18 mouse cellular contexts compared by ENCODE assay signal in the genomic region with DNA sequence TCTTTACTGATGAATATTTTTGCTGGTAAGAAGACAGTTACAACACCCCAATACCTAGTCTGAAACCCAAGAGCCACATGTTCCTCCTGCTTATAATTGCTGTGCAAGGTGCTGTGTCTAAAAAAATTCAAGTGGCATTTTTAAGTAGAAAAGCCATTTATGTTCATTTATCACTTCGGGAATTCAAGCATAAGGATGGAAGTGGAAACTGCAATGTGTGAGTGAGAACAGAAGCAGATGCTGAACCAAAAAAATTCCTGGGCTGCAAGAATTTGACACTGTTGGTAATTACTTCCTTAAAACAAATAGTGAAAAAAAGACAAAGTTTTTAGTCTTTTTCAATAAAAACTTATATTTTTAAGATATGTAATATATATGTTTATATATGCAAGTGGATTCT.
"Had no signal": no experiment of that assay in that cellular context is flagged by ENCODE, and none has a peak within 500 bp of the region (broad histone marks: within the 10 kb centered on the region; RNA-seq: fewer than 3 reads in every experiment).

No protein-coding gene starts in this region.

- H3K27ac ChIP-seq: kidney, postnatal 0 days; layer of hippocampus, adult 2 months; limb, embryonic 15.5 days; liver, embryonic 12.5 days; midbrain, embryonic 10.5 days; neural tube, embryonic 12.5 days had no signal

- H3K4me2 ChIP-seq: limb, embryonic 15.5 days; liver, embryonic 12.5 days; lung, embryonic 14.5 days; neural tube, embryonic 12.5 days had no signal

- H3K4me1 ChIP-seq: limb, embryonic 15.5 days; liver, embryonic 12.5 days; midbrain, embryonic 10.5 days; neural tube, embryonic 12.5 days had no signal

- H3K27me3 ChIP-seq: limb, embryonic 15.5 days; liver, embryonic 12.5 days; neural tube, embryonic 12.5 days had no signal

- ATAC-seq: liver, embryonic 12.5 days had no signal

- H3K9me3 ChIP-seq: limb, embryonic 15.5 days; liver, embryonic 12.5 days; midbrain, embryonic 10.5 days; neural tube, embryonic 12.5 days had no signal

- DNase-seq: kidney, adult 11 months; kidney, adult 9 months; kidney, postnatal 36 days; layer of hippocampus, postnatal 36 days; lung, embryonic 14.5 days; lung, postnatal 10 days; lung, postnatal 4 days; midbrain, embryonic 14.5 days; right cerebral cortex, postnatal 14 days; thymus, adult 2 months; thymus, postnatal 25 days had no signal

- H3K4me3 ChIP-seq: layer of hippocampus, adult 2 months; limb, embryonic 15.5 days; liver, embryonic 12.5 days; midbrain, embryonic 10.5 days; myocyte; neural tube, embryonic 12.5 days had no signal

- H3K36me3 ChIP-seq: limb, embryonic 15.5 days; liver, embryonic 12.5 days; midbrain, embryonic 10.5 days; neural tube, embryonic 12.5 days had no signal

- H3K9ac ChIP-seq: limb, embryonic 15.5 days; liver, embryonic 12.5 days; lung, embryonic 14.5 days; neural tube, embryonic 12.5 days had no signal
